Mouse (Mus musculus): ENCODE data around the gene Fig4.

Fig4 gene

GRCm38 (mm10) chr10:41214083-41214482 is 89.0 kb downstream of the Fig4 start:
- DNase-seq (ENCODE audit: low spot score), result no peak

GRCm38 (mm10) chr10:41209538-41209937 is 93.5 kb downstream of the Fig4 start:
- DNase-seq (ENCODE audit: low spot score), result no peak

GRCm38 (mm10) chr10:41208860-41209377 is 94.1 kb downstream of the Fig4 start:
- no peak for DNase-seq (ENCODE audit: low spot score)

DNA sequence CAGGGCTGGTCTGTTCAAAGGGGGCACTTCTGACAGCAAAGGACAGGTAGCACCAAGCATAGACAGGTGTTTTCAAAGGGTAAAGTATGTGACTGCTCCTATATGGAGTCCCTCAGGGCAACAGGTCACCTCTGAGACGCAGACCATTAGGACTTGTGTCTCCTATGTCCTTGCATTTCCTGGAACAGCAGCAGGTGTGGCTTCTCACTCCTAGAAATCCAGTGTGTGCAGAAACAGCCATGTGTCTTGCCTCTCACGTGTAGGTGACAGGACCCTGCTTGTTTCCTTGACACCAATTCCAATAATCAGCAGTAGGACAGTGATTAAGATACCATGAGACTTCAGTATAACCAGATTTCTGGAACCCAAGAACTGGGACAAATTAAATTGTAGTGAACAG is 97.4 kb downstream of the Fig4 start:
- no peak for DNase-seq (ENCODE audit: low spot score)

GRCm38 (mm10) chr10:41204637-41205315 is 98.3 kb downstream of the Fig4 start:
- DNase-seq (ENCODE audit: low spot score), result no peak

- DNase-seq (ENCODE audit: low spot score), result no peak
Measured at GRCm38 (mm10) chr10:41204191-41204590, 98.9 kb downstream of the Fig4 start.

DNA sequence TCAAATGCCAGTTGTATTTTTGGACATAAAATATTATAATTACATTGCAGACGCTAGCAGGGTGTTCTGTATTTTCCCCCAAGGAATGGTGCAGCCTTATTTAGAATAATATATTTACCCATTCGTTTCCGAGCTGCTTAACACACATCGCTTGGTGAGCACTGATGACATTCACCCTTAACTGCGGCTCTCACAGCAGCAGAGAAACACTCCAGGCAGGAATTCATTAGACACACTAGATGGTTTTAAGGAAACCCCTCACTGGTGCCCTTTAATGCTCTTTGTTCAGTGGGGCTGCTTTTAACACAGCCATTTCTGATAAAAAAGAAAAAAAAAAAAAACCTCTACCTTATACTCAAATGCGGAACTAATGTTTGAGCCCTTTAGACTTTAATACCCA is 104.3 kb downstream of the Fig4 start:
- no peak for DNase-seq (ENCODE audit: low spot score)

DNA sequence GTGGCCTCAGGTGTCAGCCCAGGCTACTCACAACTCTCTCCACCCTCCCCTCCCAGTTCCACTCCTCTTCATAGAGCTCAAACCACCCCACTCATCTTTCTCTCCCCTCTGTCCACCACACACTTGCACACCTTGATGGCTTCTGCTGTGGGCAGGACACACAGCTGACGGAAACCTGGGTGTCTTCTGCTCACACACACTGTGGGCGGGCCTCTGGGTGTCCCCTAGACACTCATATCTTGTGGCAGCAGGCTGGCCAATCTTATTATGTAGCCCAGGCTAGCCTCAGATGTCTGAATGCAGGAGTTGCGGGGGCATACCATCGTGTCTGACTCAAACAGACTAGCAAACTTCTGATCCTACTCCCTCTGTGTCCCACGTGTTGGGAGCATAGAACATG is 105.3 kb downstream of the Fig4 start:
- no peak for DNase-seq (ENCODE audit: low spot score)

- DNase-seq (ENCODE audit: low spot score), result no peak
Measured at GRCm38 (mm10) chr10:41196295-41196694, 106.8 kb downstream of the Fig4 start.

DNA sequence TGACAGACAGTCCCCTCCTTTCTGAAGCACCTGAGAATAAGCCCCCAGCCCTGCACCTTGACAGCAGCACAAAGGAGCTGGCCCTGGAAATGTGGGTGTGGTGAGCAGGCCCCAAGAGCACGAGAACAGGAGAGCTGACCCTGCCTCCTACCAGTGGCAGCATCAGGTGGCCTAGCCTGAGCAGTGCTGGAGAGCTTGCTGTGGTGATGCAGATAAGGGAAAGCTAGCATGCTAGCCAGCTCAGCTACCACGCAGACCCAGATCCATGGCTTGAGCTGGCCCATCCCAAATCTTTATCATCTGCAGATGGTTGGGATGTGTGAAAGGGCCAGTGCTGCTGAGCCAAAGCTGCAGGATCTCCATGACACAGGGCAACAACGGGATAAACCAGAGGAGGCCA is 113.7 kb downstream of the Fig4 start:
- no peak for DNase-seq (ENCODE audit: low spot score)

DNA sequence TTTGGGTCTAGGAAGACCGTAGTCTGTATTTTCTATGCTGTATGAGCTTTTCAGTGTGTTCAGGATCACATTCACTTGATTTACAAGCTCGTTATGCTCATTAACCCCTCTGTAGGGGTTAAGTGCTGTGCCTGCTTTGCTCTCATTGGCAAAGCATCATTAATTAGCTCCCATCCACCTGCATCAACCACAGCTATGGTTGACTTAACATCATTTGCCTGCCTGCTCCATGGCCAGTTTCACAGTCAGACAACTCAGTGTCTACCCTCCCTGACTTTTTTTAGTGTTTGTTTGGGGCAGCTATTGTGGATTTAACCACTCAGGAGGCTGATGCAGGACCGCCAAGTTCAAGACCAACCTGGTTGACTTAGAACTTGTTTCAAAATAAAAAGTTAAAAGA is 119.1 kb downstream of the Fig4 start:
- no peak for DNase-seq (ENCODE audit: low spot score)

- no peak for DNase-seq (ENCODE audit: low spot score)
Measured at GRCm38 (mm10) chr10:41182644-41183043, 120.4 kb downstream of the Fig4 start.

DNA sequence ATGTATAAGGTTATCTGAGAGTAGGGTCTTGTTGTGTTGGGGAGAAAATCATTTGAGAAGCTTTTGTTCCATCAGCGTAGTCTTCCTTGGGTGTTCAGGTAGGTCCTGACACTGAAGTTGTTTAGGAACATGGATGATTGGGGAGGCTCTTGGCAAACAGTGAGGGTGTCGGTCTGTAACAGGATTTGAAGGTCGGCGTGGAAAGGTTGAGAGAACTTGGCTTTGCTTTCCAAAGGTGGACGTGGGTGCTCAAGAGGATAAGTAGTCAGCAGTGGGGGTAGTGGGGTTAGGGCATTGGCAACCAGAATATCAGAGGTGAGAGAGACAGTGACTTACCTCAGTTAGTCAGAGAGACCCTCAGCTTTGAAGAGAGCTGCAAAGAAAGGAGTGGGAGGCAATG is 136.9 kb downstream of the Fig4 start:
- no peak for DNase-seq (ENCODE audit: low spot score)

GRCm38 (mm10) chr10:41163108-41163507 is 140.0 kb downstream of the Fig4 start:
- no peak for DNase-seq (ENCODE audit: low spot score)

DNA sequence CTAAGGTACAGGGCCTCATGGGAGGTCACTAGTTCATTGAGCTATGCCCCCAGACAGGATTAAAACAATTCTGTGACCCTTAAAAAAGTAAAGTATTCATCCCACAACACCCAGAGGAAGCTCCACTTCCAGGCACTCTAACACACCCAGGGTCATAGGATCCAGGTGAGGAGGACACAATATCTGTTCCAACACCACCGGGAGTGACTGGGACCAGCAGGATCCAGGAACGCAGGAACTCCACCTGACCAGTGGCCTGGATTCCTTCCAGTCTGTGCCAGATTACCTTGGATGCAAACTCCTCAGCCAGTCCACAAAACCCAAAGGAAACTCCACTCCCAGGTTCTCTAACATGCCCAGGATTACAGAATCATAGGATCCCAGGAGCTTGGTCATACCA is 145.8 kb downstream of the Fig4 start:
- DNase-seq (ENCODE audit: low spot score), result no peak

GRCm38 (mm10) chr10:41156693-41157092 is 146.4 kb downstream of the Fig4 start:
- no peak for DNase-seq (ENCODE audit: low spot score)

- no peak for DNase-seq (ENCODE audit: low spot score)
Measured at GRCm38 (mm10) chr10:41153229-41153750, 149.8 kb downstream of the Fig4 start.

DNA sequence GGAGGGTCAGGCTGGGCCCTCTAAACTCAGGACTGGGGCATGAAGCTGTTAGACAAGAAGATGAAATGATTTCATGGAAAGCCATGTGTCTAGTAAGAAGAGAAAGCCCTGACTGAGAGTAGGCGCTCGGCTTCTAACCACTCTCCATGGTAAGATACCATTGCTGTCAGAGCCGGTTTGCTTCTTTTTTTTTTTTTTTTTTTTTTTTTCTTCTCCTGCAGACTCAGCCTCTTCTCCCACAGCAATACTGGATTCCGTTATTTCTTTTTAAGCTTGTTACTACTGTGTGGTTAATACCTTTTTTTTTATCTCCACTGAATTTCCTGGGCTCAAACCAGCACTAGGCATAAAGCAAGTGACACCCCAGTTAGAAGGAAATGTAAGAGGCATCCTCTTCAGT is 151.2 kb downstream of the Fig4 start:
- DNase-seq (ENCODE audit: low spot score), result no peak

DNA sequence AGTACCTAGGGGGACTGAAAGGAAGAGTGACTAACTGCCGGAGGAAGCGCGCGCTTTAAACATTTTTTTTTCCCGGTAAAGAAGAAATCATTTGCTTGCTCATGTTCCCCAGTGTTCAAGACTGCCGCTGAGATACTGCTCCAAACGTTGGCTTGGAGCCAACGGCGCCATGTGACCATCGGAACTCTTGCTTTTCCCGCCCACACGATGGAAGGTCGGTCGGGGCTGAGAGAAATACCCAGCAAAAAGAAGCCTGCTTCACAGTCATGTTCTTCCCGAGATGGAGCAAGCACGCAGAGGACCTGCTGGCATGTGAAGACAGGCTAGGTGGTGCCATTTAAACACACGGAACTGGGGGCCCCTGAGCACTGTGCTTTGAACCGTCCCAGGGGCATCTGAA is 151.6 kb downstream of the Fig4 start:
- DNase-seq (ENCODE audit: low spot score), result no peak

- DNase-seq (ENCODE audit: low spot score), result no peak
Measured at GRCm38 (mm10) chr10:41151021-41151420, 152.0 kb downstream of the Fig4 start.

DNA sequence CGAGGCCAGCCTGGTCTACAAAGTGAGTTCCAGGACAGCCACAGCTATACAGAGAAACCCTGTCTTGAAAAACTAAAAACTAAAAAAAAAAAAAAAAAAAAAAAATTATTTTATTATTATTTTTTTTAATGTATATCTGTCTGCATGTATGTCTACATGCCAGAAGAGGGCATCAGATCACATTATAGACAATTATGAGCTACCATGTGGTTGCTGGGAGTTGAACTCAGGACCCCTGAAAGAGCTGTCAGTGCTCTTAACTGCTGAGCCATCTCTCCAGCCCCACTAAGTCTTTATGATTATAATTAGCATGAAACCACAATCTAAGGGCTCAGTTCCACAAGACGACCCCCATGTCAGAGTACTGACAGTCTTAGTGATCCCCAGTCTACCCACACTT is 152.6 kb downstream of the Fig4 start:
- no peak for DNase-seq (ENCODE audit: low spot score)

GRCm38 (mm10) chr10:41149307-41149706 is 153.8 kb downstream of the Fig4 start:
- DNase-seq (ENCODE audit: low spot score), result no peak

GRCm38 (mm10) chr10:41146141-41146540 is 156.9 kb downstream of the Fig4 start:
- no peak for DNase-seq (ENCODE audit: low spot score)
